Mouse (Mus musculus) forebrain, postnatal 0 days (tissue): ENCODE data around the gene Rel. TPM values are rescaled to one million over a fixed set of nuclear protein-coding genes. Genes with fewer than 3 reads are reported as not detected.
"Not testable (repeated sequence)": the region's sequence is repeated elsewhere in the genome, so short reads cannot be mapped to it uniquely, and the experiment has no call there.

Source experiments
- ATAC-seq: fragments of 200-750 bp; cut with Nextera tagmentation; 2 replicates; pipeline ENCODE4 v1.8.0; 2017; ENCODE audit warnings: mild to moderate bottlenecking, moderate library complexity
- DNase-seq: peaks from one replicate; pipeline ENCODE4 v3.0.0-alpha.2; 2015
- H3K27ac ChIP-seq: fragments of 300-500 bp; sonication (generic); 2 replicates; pipeline ENCODE4 v1.5.1; 2014; ENCODE audit warnings: low read depth, mild to moderate bottlenecking, antibody characterized with exemption, low read length, moderate library complexity, mixed read lengths
- H3K27me3 ChIP-seq: fragments of 300-500 bp; sonication (generic); 2 replicates; pipeline ENCODE4 v1.6.1; 2014; ENCODE audit warnings: mild to moderate bottlenecking, low read length, mixed read lengths; ENCODE audit not compliant: insufficient read depth
- H3K36me3 ChIP-seq: fragments of 300-500 bp; sonication (generic); 2 replicates; pipeline ENCODE4 v1.6.1; 2014; ENCODE audit warnings: mild to moderate bottlenecking, moderate library complexity; ENCODE audit not compliant: insufficient read depth
- H3K4me1 ChIP-seq: fragments of 300-500 bp; sonication (generic); 2 replicates; pipeline ENCODE4 v1.6.1; 2014; ENCODE audit warnings: antibody characterized with exemption; ENCODE audit not compliant: insufficient read depth
- H3K4me2 ChIP-seq: fragments of 300-500 bp; sonication (generic); 2 replicates; pipeline ENCODE4 v1.6.1; 2014; ENCODE audit warnings: low read depth, mild to moderate bottlenecking, moderate library complexity
- H3K4me3 ChIP-seq: fragments of 300-500 bp; sonication (generic); 2 replicates; pipeline ENCODE4 v1.5.1; 2014; ENCODE audit warnings: low read depth, low read length, mixed read lengths
- H3K9ac ChIP-seq: fragments of 300-500 bp; sonication (generic); 2 replicates; pipeline ENCODE4 v1.6.1; 2014; ENCODE audit warnings: mild to moderate bottlenecking
- H3K9me3 ChIP-seq: fragments of 300-500 bp; sonication (generic); 2 replicates; pipeline ENCODE4 v1.6.1; 2016; ENCODE audit warnings: low read length
- CTCF ChIP-seq: sonication (generic); IDR thresholded peaks from 2 replicates; pipeline ENCODE4 v1.5.1; 2016; ENCODE audit warnings: antibody characterized with exemption, control low read depth, low read depth
- WGBS: fragments of 180-500 bp; shearing (Covaris S2); extraction: QIAGEN DNeasy Blood & Tissue Kit; methylation state at CpG from one replicate; pipeline ENCODE4 v1.1.7; 2014; 5-methylcytosine and 5-hydroxymethylcytosine counted together
- polyA plus RNA-seq: library from polyadenylated mRNA; unstranded; fragments of >200 nt; fragmentation: Nextera tagmentation; extraction: Ambion mirVana; gene quantifications from 2 replicates; pipeline ENCODE4 v1.2.1, GENCODE M21; 2015
- total RNA-seq: library from RNA; depleted of rRNA; stranded (reverse); fragments of >200 nt; gene quantifications from 2 replicates; pipeline ENCODE4 v1.2.3, GENCODE M21; 2014

Rel gene
- total and polyA plus RNA-seq, 2 experiments from 2014 or later = 0.39 to 0.48 TPM

DNA sequence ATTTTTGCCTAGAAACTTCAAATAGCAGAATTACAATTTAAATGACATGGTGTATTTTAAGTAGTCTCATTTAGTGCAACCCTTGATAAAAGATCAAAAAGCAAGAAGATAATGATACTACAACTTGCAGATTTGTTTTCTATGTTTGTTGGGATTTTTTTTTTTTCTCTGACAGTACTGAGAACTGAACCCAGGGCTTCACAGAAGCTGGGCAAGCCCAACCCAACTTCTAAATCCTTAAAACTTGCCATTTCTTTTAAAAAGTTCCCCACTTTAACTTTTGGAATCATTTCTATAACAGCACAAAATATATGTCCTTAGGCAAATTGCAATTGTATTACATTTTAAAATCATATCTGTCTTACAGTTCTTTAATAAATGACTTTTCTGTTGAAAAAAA lies 1.7 kb downstream of the Rel start:
- ATAC-seq (no peak), DNase-seq (no peak)
- no peak overlapping the region for H3K27ac ChIP-seq
- no peaks in the 10 kb centered on the region for H3K4me1 ChIP-seq
- TF ChIP-seq CTCF = no peak
- H3K27me3 ChIP-seq = no peaks in the 10 kb centered on the region
- H3K4me3 ChIP-seq = no peak overlapping the region
- H3K9me3 ChIP-seq = no peaks in the 10 kb centered on the region
- no peak overlapping the region for H3K9ac ChIP-seq
- H3K4me2 ChIP-seq = no peak overlapping the region
- H3K36me3 ChIP-seq = no peaks in the 10 kb centered on the region

DNA sequence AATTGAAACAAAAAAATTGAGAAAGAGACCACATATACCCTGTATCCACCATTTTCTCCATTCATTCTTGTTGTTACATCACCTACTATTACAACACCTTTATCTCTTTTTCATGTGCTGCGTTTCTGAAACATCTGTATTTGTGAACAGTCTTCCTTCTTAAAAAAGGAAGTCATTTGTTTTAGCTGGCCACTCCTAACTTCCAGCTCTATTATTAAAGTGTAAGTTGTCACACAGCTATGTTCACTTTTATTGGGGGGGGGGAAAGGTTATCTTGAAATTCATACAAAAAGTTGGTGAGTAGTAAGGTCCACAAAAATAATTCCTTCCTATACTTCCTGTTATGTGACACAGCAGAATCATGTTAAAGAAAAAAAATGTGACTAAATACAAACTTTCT lies 2.8 kb downstream of the Rel start:
- no peak for TF ChIP-seq CTCF
- ATAC-seq = no peak
- Histone ChIP-seq H3K9ac (no peak overlapping the region), H3K4me2 (no peak overlapping the region), H3K36me3 (no peaks in the 10 kb centered on the region), H3K4me1 (no peaks in the 10 kb centered on the region), H3K9me3 (no peaks in the 10 kb centered on the region), H3K27me3 (no peaks in the 10 kb centered on the region), H3K4me3 (no peak overlapping the region), H3K27ac (no peak overlapping the region)
- no peak for DNase-seq
- 81% methylated on average over 1 of the region's 1 CpGs for WGBS

DNA sequence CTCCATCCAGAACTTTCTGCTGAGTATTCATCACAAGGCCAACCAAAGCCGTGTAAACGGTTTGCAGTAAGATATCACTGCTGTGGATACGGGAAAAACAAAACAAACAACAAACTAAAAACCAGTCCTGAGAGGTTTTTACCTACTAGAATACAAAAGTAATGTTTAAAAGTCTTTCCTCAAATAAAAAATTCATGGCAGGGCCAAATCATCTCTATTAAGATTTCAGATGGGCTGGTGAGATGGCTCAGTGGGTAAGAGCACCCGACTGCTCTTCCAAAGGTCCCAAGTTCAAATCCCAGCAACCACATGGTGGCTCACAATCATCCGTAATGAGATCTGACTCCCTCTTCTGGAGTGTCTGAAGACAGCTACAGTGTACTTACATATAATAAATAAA lies 3.4 kb downstream of the Rel start:
- DNase-seq, H3K27me3 ChIP-seq, H3K9ac ChIP-seq, H3K36me3 ChIP-seq, H3K9me3 ChIP-seq, H3K27ac ChIP-seq, ATAC-seq, H3K4me1 ChIP-seq, H3K4me3 ChIP-seq, H3K4me2 ChIP-seq: not testable (repeated sequence)
- 84% methylated on average over 4 of the region's 5 CpGs for WGBS

DNA sequence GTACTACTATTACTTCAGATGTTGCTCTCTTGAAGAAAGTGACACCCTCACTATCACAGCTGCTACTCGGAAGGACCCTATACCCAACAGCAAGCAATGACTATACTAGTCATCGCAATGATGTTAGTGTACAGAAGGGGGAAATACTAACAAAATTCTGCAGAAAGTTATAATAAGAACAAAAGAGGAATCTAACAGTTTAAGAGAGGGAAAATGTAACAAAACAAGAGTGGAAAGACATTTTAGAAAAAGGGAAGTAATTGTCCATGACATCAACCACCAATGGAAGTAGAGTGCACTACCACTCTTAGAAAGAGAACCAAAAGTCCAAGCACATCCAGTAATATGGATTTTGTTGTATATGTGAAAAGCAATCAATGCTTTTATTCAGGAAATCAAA lies 8.1 kb downstream of the Rel start:
- WGBS = 95% methylated on average over 2 of the region's 2 CpGs
- H3K4me2 ChIP-seq = no peak overlapping the region
- no peaks in the 10 kb centered on the region for H3K27me3 ChIP-seq
- no peaks in the 10 kb centered on the region for H3K4me1 ChIP-seq
- H3K36me3 ChIP-seq = no peaks in the 10 kb centered on the region
- H3K9ac ChIP-seq = no peak overlapping the region
- no peak overlapping the region for H3K4me3 ChIP-seq
- no peak overlapping the region for H3K27ac ChIP-seq
- no peaks in the 10 kb centered on the region for H3K9me3 ChIP-seq
- ATAC-seq (no peak), DNase-seq (no peak)
- no peak for TF ChIP-seq CTCF

DNA sequence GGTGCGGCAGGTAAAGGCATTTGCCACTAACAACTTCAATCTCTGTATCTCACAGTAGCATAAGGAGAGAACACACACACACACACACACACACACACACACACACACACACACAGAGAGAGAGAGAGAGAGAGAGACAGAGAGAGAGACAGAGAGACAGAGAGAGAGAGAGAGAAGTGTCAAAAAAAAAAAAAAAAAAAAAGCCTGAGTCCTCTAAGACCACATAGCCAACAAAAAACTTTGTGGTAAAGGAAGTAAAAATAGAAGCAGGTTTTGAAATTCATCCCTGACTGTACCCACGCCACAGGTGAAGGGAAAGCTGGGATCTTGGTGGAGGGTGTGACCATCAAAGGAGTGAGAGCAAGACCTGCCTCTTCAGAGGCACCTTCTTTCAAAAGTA lies 12.6 kb downstream of the Rel start:
- H3K4me2 ChIP-seq = no peak overlapping the region
- no peaks in the 10 kb centered on the region for H3K4me1 ChIP-seq
- no peak for TF ChIP-seq CTCF
- H3K36me3 ChIP-seq = no peaks in the 10 kb centered on the region
- 79% methylated on average over 2 of the region's 2 CpGs for WGBS
- H3K27me3 ChIP-seq = no peaks in the 10 kb centered on the region
- H3K9ac ChIP-seq = no peak overlapping the region
- H3K4me3 ChIP-seq = no peak overlapping the region
- no peak overlapping the region for H3K27ac ChIP-seq
- ATAC-seq (no peak), DNase-seq (no peak)
- H3K9me3 ChIP-seq = no peaks in the 10 kb centered on the region

DNA sequence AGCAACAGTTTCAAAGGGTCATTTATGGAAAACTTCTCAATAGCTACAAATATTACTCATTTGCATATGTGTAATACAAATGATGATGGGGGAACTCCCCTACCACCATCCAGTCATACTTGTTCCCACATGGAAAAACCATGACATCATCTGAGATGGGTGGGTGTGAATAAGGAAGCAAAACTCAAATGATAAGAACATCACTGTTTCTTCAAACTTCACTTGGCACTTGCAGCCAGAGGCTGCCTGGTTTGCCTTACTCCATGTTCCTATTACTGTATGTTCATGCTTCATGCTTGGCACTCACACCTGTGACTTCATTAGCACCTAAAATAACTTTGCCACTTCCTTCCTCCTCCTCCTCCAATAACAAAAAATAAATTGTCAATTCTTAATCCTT lies 16.4 kb downstream of the Rel start:
- Histone ChIP-seq H3K9ac (no peak overlapping the region), H3K27ac (no peak overlapping the region), H3K4me3 (no peak overlapping the region), H3K4me2 (no peak overlapping the region), H3K36me3 (no peaks in the 10 kb centered on the region), H3K27me3 (no peaks in the 10 kb centered on the region), H3K4me1 (no peaks in the 10 kb centered on the region), H3K9me3 (no peaks in the 10 kb centered on the region)
- DNase-seq = no peak
- no peak for TF ChIP-seq CTCF
- ATAC-seq = no peak

DNA sequence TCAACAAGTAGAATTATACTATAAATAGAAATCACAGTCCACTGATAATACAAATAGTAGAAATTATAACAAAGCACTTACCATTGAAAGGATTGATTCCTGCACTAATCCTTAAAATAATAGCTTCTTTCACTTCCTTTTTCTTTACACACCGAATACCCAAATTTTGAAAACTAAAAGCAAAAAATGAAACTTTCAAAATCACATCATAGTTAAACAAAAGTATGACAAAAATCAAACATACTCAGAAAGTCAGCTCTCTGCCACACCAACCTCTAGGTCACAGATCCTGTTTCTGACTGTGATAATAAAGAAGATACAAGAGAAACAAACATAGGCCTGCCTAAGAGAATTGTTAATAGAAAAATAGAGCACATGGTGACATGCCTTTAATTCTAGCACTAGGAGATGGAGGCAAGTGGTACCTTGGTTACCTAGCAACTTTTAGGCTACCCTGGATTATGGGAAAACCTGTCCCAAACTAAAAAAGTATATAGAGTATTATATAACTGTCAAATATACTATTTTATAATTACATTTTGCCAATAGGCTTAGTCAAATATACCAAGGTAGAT lies 17.5 kb downstream of the Rel start:
- H3K36me3 ChIP-seq = no peaks in the 10 kb centered on the region
- H3K27ac ChIP-seq = no peak overlapping the region
- H3K4me3 ChIP-seq = no peak overlapping the region
- no peak for ATAC-seq
- no peak for TF ChIP-seq CTCF
- H3K27me3 ChIP-seq = no peaks in the 10 kb centered on the region
- no peak overlapping the region for H3K9ac ChIP-seq
- no peak for DNase-seq
- no peak overlapping the region for H3K4me2 ChIP-seq
- WGBS = 84% methylated on average over 1 of the region's 1 CpGs
- no peaks in the 10 kb centered on the region for H3K4me1 ChIP-seq
- no peaks in the 10 kb centered on the region for H3K9me3 ChIP-seq

DNA sequence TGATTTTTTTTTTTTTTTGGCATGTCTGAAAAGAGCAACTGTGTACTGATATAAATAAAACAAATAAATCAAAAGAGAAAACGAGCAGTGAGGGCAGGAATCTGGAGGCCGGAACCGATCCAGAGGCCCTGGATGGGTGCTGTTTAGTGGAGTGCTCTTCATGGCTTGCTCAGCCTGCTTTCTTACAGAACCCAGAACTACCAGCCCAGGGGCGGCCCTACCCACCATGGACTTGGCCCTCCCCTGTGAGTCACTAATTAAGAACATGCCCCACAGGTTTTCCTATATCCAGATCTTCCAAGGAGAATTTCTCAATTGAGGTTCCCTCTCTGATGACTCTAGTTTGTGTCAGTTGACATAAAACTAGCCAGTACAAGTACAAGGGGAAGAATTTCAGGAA lies 24.7 kb downstream of the Rel start:
- TF ChIP-seq CTCF = no peak
- H3K4me2 ChIP-seq = no peak overlapping the region
- ATAC-seq = no peak

More for the DNA sequence above, 24.7 kb downstream of the Rel start:
- Histone ChIP-seq H3K27ac (no peak overlapping the region), H3K36me3 (no peaks in the 10 kb centered on the region), H3K9me3 (no peaks in the 10 kb centered on the region), H3K9ac (no peak overlapping the region), H3K4me1 (no peaks in the 10 kb centered on the region), H3K27me3 (no peaks in the 10 kb centered on the region), H3K4me3 (no peak overlapping the region)
- no peak for DNase-seq
- WGBS = 75% methylated on average over 4 of the region's 4 CpGs
